In genomic region chr2:103283730-103284129, GRCm38 (mm10) we compare ENCODE assay signal across 17 mouse cellular contexts. TPM values are rescaled to one million over a fixed set of nuclear protein-coding genes. Genes with fewer than 3 reads are reported as not detected.
DNase-seq lines count a peak whose midpoint lies in the region; ATAC-seq and TF ChIP-seq lines count a peak whose summit lies in the region.
"Had no signal": no experiment of that assay in that cellular context is flagged by ENCODE, and none has a peak within 500 bp of the region (broad histone marks: within the 10 kb centered on the region; RNA-seq: fewer than 3 reads in every experiment).

No protein-coding gene starts in this region.

- DNase-seq in midbrain, embryonic 14.5 days = peak; percentile 38
- DNase-seq in midbrain, embryonic 10.5 days (ENCODE audit: low spot score) = no peak
- peak; percentile 57 for DNase-seq in kidney, adult 2 months
- DNase-seq in kidney, postnatal 4 days = peak; percentile 37 to 51
- DNase-seq in stomach, postnatal 0 days (ENCODE audit: low spot score) = no peak
- DNase-seq in layer of hippocampus, postnatal 36 days = no peak
- DNase-seq: cerebellum, postnatal 25 days; gastrocnemius, postnatal 14 days; thymus, adult 2 months had no signal

- TF ChIP-seq CTCF in kidney, adult 2 months (conservative IDR thresholded peaks at IDR 0.05; ENCODE audit: insufficient read depth, insufficient read length, low read depth, low read length) = no peak
- no peak for TF ChIP-seq CTCF in stomach, postnatal 0 days (IDR thresholded peaks at IDR 0.05; ENCODE audit: low read depth)

- no peak overlapping the region for H3K27ac ChIP-seq in midbrain, embryonic 14.5 days (replicated peaks; ENCODE audit: low read depth, low read length)
- no peak overlapping the region for H3K27ac ChIP-seq in midbrain, embryonic 10.5 days (replicated peaks)
- H3K27ac ChIP-seq in kidney, adult 2 months (ENCODE audit: insufficient read depth, low read depth, low read length) = peak overlapping the region; percentile 66; the same call in 1 of the 2 replicates
- H3K27ac ChIP-seq in stomach, postnatal 0 days (replicated peaks) = peak overlapping the region; percentile 3
- H3K27ac ChIP-seq: forebrain, embryonic 15.5 days; hindbrain, embryonic 15.5 days; limb, embryonic 12.5 days; neural tube, embryonic 12.5 days had no signal

- no peak overlapping the region for H3K4me3 ChIP-seq in midbrain, embryonic 14.5 days (replicated peaks; ENCODE audit: low read depth, low read length)
- no peak overlapping the region for H3K4me3 ChIP-seq in midbrain, embryonic 10.5 days
- H3K4me3 ChIP-seq in kidney, adult 2 months (ENCODE audit: insufficient read depth, low read depth, low read length) = no peak overlapping the region
- H3K4me3 ChIP-seq in stomach, postnatal 0 days (ENCODE audit: low read depth, low read length) = no peak overlapping the region
- H3K4me3 ChIP-seq: embryonic facial prominence, embryonic 15.5 days; forebrain, embryonic 15.5 days; hindbrain, embryonic 15.5 days; limb, embryonic 12.5 days; neural tube, embryonic 12.5 days had no signal

- no peaks in the 10 kb centered on the region for H3K36me3 ChIP-seq in midbrain, embryonic 14.5 days (ENCODE audit: control insufficient read depth, insufficient read depth, low read length)
- no peaks in the 10 kb centered on the region for H3K36me3 ChIP-seq in midbrain, embryonic 10.5 days
- no peaks in the 10 kb centered on the region for H3K36me3 ChIP-seq in kidney, adult 2 months (ENCODE audit: control insufficient read depth, insufficient read depth, low read length)
- H3K36me3 ChIP-seq in stomach, postnatal 0 days (ENCODE audit: control insufficient read depth, insufficient read depth, low read length) = no peaks in the 10 kb centered on the region
- H3K36me3 ChIP-seq: embryonic facial prominence, embryonic 15.5 days; forebrain, embryonic 15.5 days; hindbrain, embryonic 15.5 days; limb, embryonic 12.5 days; neural tube, embryonic 12.5 days had no signal

- no peak for ATAC-seq in midbrain, embryonic 14.5 days (ENCODE audit: low FRiP score, low TSS enrichment)
- no peak for ATAC-seq in stomach, postnatal 0 days (ENCODE audit: low FRiP score, low TSS enrichment)
- ATAC-seq in activated CD4-positive, CD25-positive, alpha-beta regulatory T cell, adult 4 months = no peak
- ATAC-seq: forebrain, embryonic 15.5 days; midbrain, embryonic 16.5 days had no signal

- no peak for TF ChIP-seq EP300 in stomach, postnatal 0 days (optimal IDR thresholded peaks at IDR 0.05)

- no peaks in the 10 kb centered on the region for H3K9me3 ChIP-seq in midbrain, embryonic 14.5 days (ENCODE audit: control insufficient read depth, low read length)
- H3K9me3 ChIP-seq in midbrain, embryonic 10.5 days (replicated peaks) = no peaks in the 10 kb centered on the region
- H3K9me3 ChIP-seq in stomach, postnatal 0 days (ENCODE audit: control insufficient read depth, low read length) = no peaks in the 10 kb centered on the region
- H3K9me3 ChIP-seq: embryonic facial prominence, embryonic 15.5 days; forebrain, embryonic 15.5 days; hindbrain, embryonic 15.5 days; limb, embryonic 12.5 days; neural tube, embryonic 12.5 days had no signal

- no peaks in the 10 kb centered on the region for H3K27me3 ChIP-seq in midbrain, embryonic 14.5 days (ENCODE audit: control insufficient read depth, insufficient read depth, low read length)
- no peaks in the 10 kb centered on the region for H3K27me3 ChIP-seq in midbrain, embryonic 10.5 days (ENCODE audit: low read depth, poor library complexity, severe bottlenecking)
- no peaks in the 10 kb centered on the region for H3K27me3 ChIP-seq in kidney, adult 2 months (replicated peaks; ENCODE audit: control insufficient read depth, insufficient read depth, low read length)
- H3K27me3 ChIP-seq in stomach, postnatal 0 days (ENCODE audit: control insufficient read depth, insufficient read depth, low read length) = no peaks in the 10 kb centered on the region
- H3K27me3 ChIP-seq: embryonic facial prominence, embryonic 15.5 days; forebrain, embryonic 15.5 days; hindbrain, embryonic 15.5 days; neural tube, embryonic 12.5 days had no signal

- 69% methylated on average over 8 of the region's 8 CpGs for WGBS in midbrain, embryonic 14.5 days
- WGBS in midbrain, embryonic 10.5 days = 90% methylated on average over 8 of the region's 8 CpGs
- WGBS in kidney, adult 2 months = 26% methylated on average over 8 of the region's 8 CpGs
- 35% methylated on average over 8 of the region's 8 CpGs for WGBS in stomach, postnatal 0 days

- no peak overlapping the region for H3K9ac ChIP-seq in midbrain, embryonic 14.5 days (replicated peaks; ENCODE audit: low read length)
- H3K9ac ChIP-seq in stomach, postnatal 0 days (ENCODE audit: low read length) = 0 out of 2 replicates have a peak overlapping the region, but pooled peaks have one; percentile 18
- H3K9ac ChIP-seq: embryonic facial prominence, embryonic 15.5 days; forebrain, embryonic 15.5 days; hindbrain, embryonic 15.5 days; limb, embryonic 12.5 days; neural tube, embryonic 12.5 days had no signal

- TF ChIP-seq POLR2A in kidney, adult 2 months (IDR thresholded peaks at IDR 0.05; ENCODE audit: low read depth, low read length) = no peak

- no peak overlapping the region for H3K4me2 ChIP-seq in midbrain, embryonic 14.5 days (ENCODE audit: low read length)
- H3K4me2 ChIP-seq in stomach, postnatal 0 days (replicated peaks; ENCODE audit: low read depth) = no peak overlapping the region
- H3K4me2 ChIP-seq: embryonic facial prominence, embryonic 15.5 days; forebrain, embryonic 15.5 days; hindbrain, embryonic 15.5 days; limb, embryonic 12.5 days; neural tube, embryonic 12.5 days had no signal

- H3K4me1 ChIP-seq in midbrain, embryonic 14.5 days (ENCODE audit: control insufficient read depth, insufficient read depth, low read length) = no peaks in the 10 kb centered on the region
- peaks cover 5% of the 10 kb centered on the region; the same call in 1 of the 2 replicates for H3K4me1 ChIP-seq in midbrain, embryonic 10.5 days
- H3K4me1 ChIP-seq in kidney, adult 2 months (ENCODE audit: control insufficient read depth, insufficient read depth, low read length) = peaks cover 24% of the 10 kb centered on the region
- peaks cover 13% of the 10 kb centered on the region for H3K4me1 ChIP-seq in stomach, postnatal 0 days (replicated peaks; ENCODE audit: control insufficient read depth, insufficient read depth)
- H3K4me1 ChIP-seq: hindbrain, embryonic 15.5 days; neural tube, embryonic 12.5 days had no signal

RNA-seq across cellular contexts. Expression of gene Ehf, which starts 19.3 kb away (rescaled TPM):
- polyA plus RNA-seq in midbrain, embryonic 14.5 days (2014; fragmentation: Nextera tagmentation; extraction: Ambion mirVana) = not detected in 2 replicates
- not detected in 2 replicates for polyA plus RNA-seq in midbrain, embryonic 10.5 days (2016; fragmentation: Nextera tagmentation; extraction: Ambion mirVana)
- polyA plus RNA-seq in kidney, adult 2 months (2012; rRNA removed) = 22.3 and 28.8 TPM in 2 replicates
- 56.8 and 65.4 TPM in 2 replicates for polyA plus RNA-seq in stomach, postnatal 0 days (2015; fragmentation: Nextera tagmentation; extraction: Ambion mirVana)
- not detected for polyA plus RNA-seq in activated CD4-positive, CD25-positive, alpha-beta regulatory T cell, adult 4 months (2017; shearing (Covaris generic))
- not detected for total RNA-seq in layer of hippocampus, postnatal 36 days (2021)
- total RNA-seq: gastrocnemius, postnatal 14 days; layer of hippocampus, postnatal 10 days had no signal
- polyA plus RNA-seq: neural tube, embryonic 12.5 days had no signal

Comparison
In these comparisons a context has a peak if more than half of its experiments do, and no peak if none do; other contexts are left out.
1. DNase-seq: peak in midbrain, embryonic 14.5 days (single experiment), kidney, adult 2 months (single experiment) and kidney, postnatal 4 days (2 of 2); none in midbrain, embryonic 10.5 days (single experiment), stomach, postnatal 0 days (single experiment) and layer of hippocampus, postnatal 36 days (0 of 2).
2. H3K27ac ChIP-seq: peak in kidney, adult 2 months (single experiment) and stomach, postnatal 0 days (single experiment); none in midbrain, embryonic 14.5 days (single experiment) and midbrain, embryonic 10.5 days (single experiment).
3. RNA of gene Ehf, which starts 19.3 kb away (polyA plus RNA-seq): 56.8 to 65.4 TPM in stomach, postnatal 0 days and 22.3 to 28.8 TPM in kidney, adult 2 months; not detected in activated CD4-positive, CD25-positive, alpha-beta regulatory T cell, adult 4 months, not detected in midbrain, embryonic 14.5 days and not detected in midbrain, embryonic 10.5 days; every median in the first group is over 10 times any median in the second.